Mouse (Mus musculus) liver, adult 2 months (tissue): ENCODE data around the gene Cfap57.

Experiments
- CTCF ChIP-seq: fragments of 200-500 bp; IDR thresholded peaks from 2 replicates; pipeline ENCODE4 v1.5.1; 2011; ENCODE audit warnings: low read depth, low read length, control low read depth
- POLR2A ChIP-seq: fragments of 200-500 bp; IDR thresholded peaks from 2 replicates; pipeline ENCODE4 v1.6.1; 2011; ENCODE audit warnings: low read length, control low read depth; ENCODE audit not compliant: insufficient read depth; ENCODE audit errors: extremely low read depth

GRCm38 (mm10) chr4:118525779-118526178 lies 94.8 kb downstream of the Cfap57 start:
- TF ChIP-seq POLR2A (no peak), CTCF (no peak)
